Mouse (Mus musculus) heart, postnatal 0 days (tissue): Measurements from ENCODE around the gene Tmem131l.

ENCODE experiments used
- CTCF ChIP-seq: IDR thresholded peaks from 2 replicates; pipeline ENCODE4 v1.5.1; 2016; ENCODE audit warnings: antibody characterized with exemption, control low read depth, low read depth
- EP300 ChIP-seq: IDR thresholded peaks from 2 replicates; pipeline ENCODE4 v1.6.1; 2016; ENCODE audit warnings: antibody characterized with exemption, low read depth

GRCm38 (mm10) chr3:83946848-83947247 lies 93.1 kb downstream of the Tmem131l start:
- TF ChIP-seq CTCF (peak; percentile 62), EP300 (no peak)
